Mouse (Mus musculus): ENCODE data around the gene Zfp810. TPM values are rescaled to one million over a fixed set of nuclear protein-coding genes. Genes with fewer than 3 reads are reported as not detected.
"Not testable (repeated sequence)": the region's sequence is repeated elsewhere in the genome, so short reads cannot be mapped to it uniquely, and the experiment has no call there.

The Zfp810 gene
- total RNA-seq (2015), result 6.2 and 9.1 TPM in 2 replicates
- 8.2 and 11.6 TPM in 2 replicates for total RNA-seq (2017)

- ATAC-seq (ENCODE audit: poor library complexity, severe bottlenecking), result peak; percentile 100
Measured at GRCm38 (mm10) chr9:22307156-22307919, at the start of gene Zfp810. Zfp810 (minus strand) TSS chr9:22307648.

DNA sequence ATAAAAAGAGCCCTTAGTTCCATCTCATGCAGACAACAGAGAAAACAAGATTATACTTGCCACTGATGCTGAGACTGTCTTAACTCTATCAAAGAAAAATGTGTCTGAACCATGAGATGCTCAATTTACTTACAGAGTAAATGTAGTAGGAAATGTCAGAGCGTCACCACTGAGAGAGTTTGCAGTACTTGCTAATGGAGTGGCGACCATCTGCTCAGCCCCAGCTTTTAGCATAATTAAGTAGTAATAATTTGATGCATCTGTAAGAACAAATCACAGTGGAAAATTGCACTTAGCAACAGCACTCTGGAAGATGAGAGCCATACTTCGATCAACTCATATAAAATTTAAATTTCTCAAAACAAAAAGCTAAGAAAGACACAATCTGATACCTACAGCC, 48.5 kb upstream of the Zfp810 start:
- no peak for ATAC-seq (ENCODE audit: poor library complexity, severe bottlenecking)

- ATAC-seq (ENCODE audit: poor library complexity, severe bottlenecking), result no peak
Measured at GRCm38 (mm10) chr9:22353901-22354300, 46.5 kb upstream of the Zfp810 start.

GRCm38 (mm10) chr9:22353465-22353864, 46.0 kb upstream of the Zfp810 start:
- ATAC-seq (ENCODE audit: poor library complexity, severe bottlenecking), result no peak

DNA sequence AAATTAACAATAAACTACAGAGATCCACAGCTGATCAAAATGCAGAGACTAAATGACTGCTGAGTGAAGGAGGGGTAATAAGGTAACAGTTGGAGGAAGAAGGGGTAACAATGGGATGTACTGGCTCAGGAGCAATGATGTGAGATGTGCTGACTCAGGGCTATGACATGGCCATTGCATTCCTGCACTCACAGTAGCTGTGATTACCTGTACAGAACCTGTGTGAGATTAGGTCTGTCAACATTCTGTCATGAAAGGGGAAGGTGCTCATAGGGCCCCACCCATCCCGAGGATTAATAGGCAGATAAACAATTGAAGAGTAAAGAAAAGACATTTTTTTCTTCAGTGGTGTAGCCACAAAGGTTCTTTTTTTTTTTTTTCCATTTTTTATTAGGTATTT, 32.9 kb upstream of the Zfp810 start:
- no peak for ATAC-seq (ENCODE audit: poor library complexity, severe bottlenecking)

DNA sequence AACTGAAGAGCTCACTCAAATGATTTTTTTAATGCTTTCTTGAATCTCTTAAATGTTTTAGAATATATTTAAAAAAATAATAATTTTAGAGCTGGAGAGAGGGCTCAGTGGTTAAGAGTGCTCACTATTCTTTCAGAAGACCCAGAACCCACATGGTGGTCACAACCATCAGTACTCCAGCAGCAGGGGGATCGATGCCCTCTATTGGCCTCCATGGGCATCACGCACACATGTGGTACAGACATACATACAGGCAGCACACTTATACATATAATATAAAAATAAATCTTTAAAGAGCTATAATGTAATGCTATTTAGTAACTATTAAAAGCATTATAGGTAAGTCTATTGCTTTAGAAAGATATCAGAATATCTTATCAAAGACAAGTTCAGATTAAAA, 29.8 kb upstream of the Zfp810 start:
- no peak for ATAC-seq (ENCODE audit: poor library complexity, severe bottlenecking)

DNA sequence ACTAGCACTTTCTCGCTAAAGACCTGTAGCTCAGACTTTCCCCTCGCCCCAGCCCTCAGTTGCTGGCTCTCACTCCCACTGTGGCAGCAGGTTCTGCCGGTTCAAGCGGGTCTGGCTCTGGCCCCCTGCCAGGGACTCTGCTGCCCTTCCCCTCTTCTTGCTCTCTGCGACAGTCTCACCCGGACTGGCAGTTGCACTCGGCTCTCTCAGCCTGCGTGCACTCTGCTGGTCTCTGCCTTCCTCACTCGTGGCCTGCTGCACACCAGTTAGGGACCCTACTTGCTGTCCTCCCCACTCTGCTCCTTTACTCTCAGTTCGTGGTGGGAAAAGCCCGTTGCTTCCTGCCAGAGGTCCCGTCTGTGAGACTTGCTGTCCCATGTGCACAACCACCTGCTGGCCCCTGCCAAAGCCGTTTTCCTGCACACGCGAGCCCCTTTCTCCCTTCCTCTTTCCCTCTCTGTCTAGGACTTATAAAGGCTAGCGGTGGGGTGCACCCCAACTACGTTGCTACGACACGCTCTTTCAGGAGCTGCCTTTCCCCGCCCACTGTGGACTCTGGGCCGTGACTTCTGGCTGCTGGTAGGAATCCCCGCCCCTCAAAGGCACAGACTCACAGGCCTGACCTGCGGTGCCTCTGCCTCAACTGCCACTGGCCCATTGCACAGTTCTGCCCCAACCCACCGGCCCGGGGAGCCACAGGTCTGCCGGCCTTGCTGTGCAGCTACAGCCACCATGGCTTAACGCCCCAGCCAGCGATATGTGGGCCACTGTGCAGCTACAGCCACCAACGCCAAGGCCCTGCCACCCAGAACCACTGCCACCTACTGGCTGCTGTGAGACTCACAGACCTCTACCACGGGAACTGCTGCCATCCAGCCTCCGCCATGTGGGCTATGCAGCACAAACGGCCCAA, 20.3 kb upstream of the Zfp810 start:
- ATAC-seq (ENCODE audit: poor library complexity, severe bottlenecking), result peak; percentile 97

GRCm38 (mm10) chr9:22327099-22327474, 19.6 kb upstream of the Zfp810 start:
- no peak for ATAC-seq (ENCODE audit: poor library complexity, severe bottlenecking)

GRCm38 (mm10) chr9:22324579-22324978, 17.1 kb upstream of the Zfp810 start:
- ATAC-seq (ENCODE audit: poor library complexity, severe bottlenecking), result no peak

GRCm38 (mm10) chr9:22322381-22323211, 15.1 kb upstream of the Zfp810 start:
- no peak for ATAC-seq (ENCODE audit: poor library complexity, severe bottlenecking)

- no peak for ATAC-seq (ENCODE audit: poor library complexity, severe bottlenecking)
Measured at GRCm38 (mm10) chr9:22319109-22319508, 11.7 kb upstream of the Zfp810 start.

DNA sequence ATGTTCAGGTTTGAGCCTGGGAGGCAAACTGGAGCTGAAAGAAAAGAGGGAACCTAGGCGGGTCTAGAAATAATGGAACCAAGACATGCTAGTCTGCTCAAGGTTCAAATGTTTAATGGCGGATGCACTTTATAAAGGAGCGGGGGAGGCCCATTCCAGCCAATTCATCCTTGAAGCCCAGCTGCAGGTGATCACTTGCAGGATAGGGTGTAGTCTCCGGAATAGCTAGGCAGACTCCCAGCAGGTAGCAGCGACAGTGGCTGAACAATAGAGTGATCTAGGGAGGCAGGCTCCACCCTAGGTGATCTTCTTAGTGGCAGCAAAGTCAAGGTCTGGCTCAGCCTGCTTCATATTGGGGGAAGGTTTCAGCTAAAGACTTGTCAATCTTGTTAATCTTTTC, 8.6 kb upstream of the Zfp810 start:
- not testable (repeated sequence) for ATAC-seq (ENCODE audit: poor library complexity, severe bottlenecking)

DNA sequence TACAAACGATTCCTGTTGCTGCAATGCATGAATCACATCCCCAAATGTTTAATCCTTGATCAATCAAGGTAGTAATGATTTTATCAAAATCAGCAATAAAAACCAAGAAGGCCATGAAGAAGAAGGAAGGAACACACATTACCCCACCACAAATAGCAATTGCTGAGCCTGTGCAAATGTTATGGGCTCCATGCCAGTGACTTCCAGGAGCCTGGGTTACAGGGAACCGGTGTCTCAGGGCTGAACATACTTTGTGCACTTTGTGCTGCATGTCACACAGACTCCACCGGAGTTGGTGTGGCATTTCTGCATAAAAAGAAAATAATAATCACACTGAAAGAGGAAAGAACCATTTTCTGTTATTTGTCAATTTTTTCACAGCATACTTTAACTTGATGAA, 6.6 kb upstream of the Zfp810 start:
- no peak for ATAC-seq (ENCODE audit: poor library complexity, severe bottlenecking)

GRCm38 (mm10) chr9:22313218-22313617, 5.8 kb upstream of the Zfp810 start:
- peak; percentile 38 for ATAC-seq (ENCODE audit: poor library complexity, severe bottlenecking)

- no peak for ATAC-seq (ENCODE audit: poor library complexity, severe bottlenecking)
Measured at GRCm38 (mm10) chr9:22309651-22310050, 2.2 kb upstream of the Zfp810 start.

- peak; percentile 42; the same call in 1 of the 2 replicates for ATAC-seq (ENCODE audit: poor library complexity, severe bottlenecking)
Measured at GRCm38 (mm10) chr9:22307920-22308262, 443 bp upstream of the Zfp810 start.

DNA sequence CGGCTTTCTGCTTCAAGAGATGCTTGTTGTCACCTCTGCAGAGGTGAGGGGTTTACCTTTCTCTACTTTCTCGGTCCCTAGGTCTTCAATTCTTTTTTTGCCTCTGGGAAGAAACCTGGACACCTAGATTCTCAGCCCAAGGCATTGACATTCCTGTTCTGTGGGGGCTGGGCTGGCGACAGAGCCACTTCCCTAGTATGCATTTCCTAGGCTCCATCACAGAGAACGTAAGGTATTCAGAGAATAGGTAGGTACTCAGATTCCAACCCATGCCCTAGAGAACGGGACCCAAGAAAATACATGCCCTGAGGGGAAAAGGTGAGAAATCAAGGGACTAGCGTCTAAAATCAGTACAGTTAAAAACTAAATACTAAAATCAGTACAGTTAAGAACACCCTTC, 722 bp downstream of the Zfp810 start:
- ATAC-seq (ENCODE audit: poor library complexity, severe bottlenecking), result no peak

GRCm38 (mm10) chr9:22302199-22302598, 5.2 kb downstream of the Zfp810 start:
- no peak for ATAC-seq (ENCODE audit: poor library complexity, severe bottlenecking)

DNA sequence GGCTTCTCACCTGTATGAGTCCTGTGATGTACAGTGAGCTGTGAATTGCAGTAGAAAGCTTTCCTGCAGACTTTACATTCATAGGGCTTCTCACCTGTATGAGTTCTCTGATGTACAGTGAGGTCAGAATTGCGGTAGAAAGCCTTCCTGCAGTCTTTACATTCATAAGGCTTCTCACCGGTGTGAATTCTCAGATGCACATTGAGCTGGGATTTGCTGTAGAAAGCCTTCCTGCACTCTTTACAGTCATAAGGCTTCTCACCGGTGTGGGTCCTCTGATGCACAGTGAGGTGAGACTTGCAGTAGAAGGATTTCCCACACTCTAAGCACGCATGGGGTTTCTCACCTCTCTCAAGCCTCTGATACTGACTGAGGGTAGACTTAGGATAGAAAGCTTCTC, 28.7 kb downstream of the Zfp810 start:
- no peak for ATAC-seq (ENCODE audit: poor library complexity, severe bottlenecking)

DNA sequence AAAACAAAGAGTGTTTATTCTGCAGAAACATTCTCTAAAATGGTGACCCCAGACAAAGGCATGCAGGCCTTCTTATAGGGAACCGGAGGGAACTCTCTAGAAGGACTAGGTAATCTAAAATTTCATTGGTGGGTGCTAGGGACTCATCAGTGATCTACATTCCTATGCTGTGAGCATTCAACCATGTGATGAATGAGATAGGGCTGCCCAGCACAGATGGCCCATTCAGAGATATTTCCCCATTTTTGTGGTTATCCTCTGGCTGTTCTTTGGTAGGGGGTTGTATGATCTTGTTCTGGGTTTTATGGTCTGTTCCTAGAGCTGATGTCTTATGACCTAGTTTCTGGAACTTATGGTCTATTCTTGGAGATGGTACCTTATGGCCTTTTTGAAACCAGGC, 38.6 kb downstream of the Zfp810 start:
- no peak for ATAC-seq (ENCODE audit: poor library complexity, severe bottlenecking)

- ATAC-seq (ENCODE audit: poor library complexity, severe bottlenecking), result no peak
Measured at GRCm38 (mm10) chr9:22262611-22263010, 44.8 kb downstream of the Zfp810 start.
